Mouse (Mus musculus): ENCODE results near the gene F11.

DNA sequence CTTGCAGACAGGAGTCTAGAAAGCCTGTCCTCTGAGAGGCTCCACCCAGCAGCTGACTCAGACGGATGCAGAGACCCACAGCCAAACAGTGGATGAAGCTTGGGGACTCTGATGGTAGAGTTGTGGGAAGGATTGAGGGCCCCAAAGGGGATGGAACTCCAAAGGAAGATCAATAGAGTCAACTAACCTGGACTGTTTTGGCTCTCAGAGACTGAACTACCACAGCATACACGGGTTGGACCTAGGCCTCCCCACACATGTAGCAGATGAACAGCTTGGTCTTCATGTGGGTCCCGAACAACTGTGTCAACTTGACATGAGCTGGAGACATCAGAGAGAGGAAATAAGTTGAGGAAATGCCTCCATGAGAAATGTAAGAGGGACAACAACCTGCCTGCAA is 1.0 kb upstream of the F11 start:
- no peak for TF ChIP-seq CTCF (IDR thresholded peaks at IDR 0.05; ENCODE audit: low read depth)
- no peak for TF ChIP-seq EP300 (IDR thresholded peaks at IDR 0.05; ENCODE audit: low read depth)
